Mouse (Mus musculus): Measurements from ENCODE around the gene Map3k1.

The Map3k1 gene

GRCm38 (mm10) chr13:111808637-111809465 lies at the start of gene Map3k1:
TSS of gene Map3k1 (minus strand) at chr13:111808993.
- peak; percentile 47 for DNase-seq (ENCODE audit: low read depth, low spot score)

DNA sequence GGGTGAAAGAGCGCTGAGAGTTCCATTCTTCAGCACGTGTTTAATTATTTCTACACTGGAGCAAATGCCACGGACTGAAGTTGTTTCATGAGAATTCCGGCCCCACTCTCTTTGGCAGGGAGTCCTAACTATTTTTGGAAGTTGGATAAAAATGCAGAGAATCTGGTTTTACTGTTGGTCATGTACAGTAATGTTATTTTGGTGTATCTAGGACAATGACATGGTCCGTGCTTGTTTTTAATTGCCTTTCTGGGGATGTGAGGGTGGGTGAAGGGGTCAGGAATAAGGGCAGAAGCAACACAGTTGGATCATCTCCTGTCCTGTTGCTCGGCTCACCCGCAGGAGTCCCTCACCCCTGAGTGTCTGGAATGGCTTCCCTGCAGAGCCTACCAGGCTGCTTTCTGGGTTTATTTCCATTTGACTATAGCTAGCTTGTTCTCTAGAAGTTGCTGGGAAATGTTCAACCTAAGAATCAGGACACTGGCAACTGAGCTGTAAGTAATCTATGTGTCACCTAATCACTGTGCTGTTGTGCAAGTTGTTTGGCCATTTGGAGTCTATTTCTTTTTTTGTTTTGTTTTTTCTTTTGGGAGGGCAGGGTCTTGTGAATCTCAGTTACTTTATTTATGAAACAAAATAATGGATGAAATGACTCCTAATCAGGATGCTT lies 48.1 kb upstream of the Map3k1 start:
- no peak for DNase-seq (ENCODE audit: low read depth, low spot score)

- DNase-seq (ENCODE audit: low read depth, low spot score) = no peak
These were observed 47.4 kb upstream of the Map3k1 start for GRCm38 (mm10) chr13:111856232-111856631.

DNA sequence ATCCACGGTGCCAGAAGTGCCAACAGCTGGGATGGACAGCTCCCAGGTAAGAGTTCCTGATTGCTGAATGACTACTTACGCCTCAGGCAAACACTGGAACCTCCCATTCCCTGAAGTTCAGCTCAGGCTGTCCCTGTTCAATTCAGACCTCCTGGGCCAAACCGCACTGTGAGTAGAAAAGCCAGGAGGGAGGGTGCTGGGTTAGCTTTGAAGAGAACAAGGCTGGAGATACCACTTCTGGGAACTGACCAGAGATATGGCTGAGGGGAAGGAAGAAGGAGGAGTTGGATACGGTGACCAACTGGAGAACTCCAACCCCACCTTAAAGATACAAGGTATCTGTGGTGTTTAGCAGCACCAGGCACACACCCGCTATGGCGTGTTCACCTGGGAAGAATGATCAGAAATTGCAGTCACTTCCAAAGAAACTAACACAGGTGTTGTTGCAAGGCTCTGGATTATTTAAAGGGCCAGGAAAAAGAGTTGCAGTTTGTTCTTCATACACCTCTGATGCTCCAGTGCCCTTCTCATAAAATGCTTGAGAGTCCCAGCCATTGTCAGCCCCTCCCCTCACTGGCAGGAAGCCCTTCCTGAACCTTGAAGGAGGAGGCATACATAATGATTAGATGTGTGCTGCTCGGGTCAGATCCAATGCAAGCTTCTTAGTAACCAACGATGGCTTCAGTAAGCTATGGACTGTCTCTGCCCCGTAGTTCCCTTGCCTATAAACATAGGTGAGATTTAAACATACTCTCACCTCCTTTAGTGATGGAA lies 43.8 kb upstream of the Map3k1 start:
- no peak for DNase-seq (ENCODE audit: low read depth, low spot score)

DNA sequence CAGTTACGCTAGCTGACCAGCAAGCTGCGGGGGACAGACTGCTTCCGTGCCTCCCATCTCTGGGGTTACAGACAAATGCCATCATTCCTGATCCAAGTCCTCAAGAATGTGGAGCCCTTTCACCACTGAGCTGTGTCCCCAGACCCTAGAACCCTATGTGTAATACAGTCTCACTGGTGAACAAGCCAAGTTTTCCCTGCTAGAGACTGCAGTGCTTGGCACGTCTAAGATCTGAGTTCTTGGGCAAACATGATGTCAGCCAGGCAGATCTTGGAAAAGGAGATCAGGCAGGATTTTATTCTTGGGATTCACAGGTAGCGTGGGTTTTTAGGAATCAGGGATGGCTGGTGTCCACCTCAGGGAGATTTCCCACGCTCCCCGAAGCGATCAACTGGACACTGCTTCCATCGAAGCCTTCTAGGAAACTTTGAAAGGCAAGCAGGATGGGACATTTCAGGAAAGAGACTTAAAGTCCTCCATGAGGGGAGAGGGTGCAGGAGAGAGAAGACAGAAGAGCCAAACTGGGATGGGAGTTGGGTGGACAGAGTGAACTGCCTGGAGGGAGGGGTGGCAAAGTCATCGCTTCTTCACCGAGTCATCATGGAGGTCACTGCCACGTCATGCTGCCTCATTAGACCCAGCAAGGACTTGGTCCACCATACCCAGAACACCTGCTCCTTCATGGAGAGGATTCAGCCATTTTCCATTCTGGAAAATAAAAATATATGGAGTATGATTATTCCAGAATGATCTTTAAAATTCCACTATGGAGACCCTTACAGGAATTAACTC lies 41.4 kb upstream of the Map3k1 start:
- no peak for DNase-seq (ENCODE audit: low read depth, low spot score)

GRCm38 (mm10) chr13:111845471-111845870 lies 36.7 kb upstream of the Map3k1 start:
- peak; percentile 8 for DNase-seq (ENCODE audit: low read depth, low spot score)

GRCm38 (mm10) chr13:111844313-111844712 lies 35.5 kb upstream of the Map3k1 start:
- DNase-seq (ENCODE audit: low read depth, low spot score) = peak; percentile 8

DNA sequence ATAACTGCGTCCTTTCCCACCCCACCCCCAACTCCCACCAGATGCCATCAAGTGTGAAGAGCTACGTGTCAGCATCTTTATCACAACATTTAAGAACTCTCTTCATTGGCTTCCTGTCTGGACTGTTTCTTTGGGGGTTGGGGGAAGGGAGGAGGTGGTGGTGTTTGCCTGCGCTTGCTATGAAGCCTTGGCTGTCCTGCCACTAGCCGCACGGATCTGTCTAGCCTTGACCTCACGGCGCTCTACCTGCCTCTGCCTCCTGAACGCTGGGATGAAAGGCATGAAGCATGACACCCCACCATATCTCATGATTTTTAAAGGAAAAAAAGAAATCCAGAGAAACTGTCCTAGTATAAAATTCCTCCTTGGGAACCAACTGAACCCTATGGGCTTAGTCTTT lies 27.0 kb upstream of the Map3k1 start:
- no peak for DNase-seq (ENCODE audit: low read depth, low spot score)

DNA sequence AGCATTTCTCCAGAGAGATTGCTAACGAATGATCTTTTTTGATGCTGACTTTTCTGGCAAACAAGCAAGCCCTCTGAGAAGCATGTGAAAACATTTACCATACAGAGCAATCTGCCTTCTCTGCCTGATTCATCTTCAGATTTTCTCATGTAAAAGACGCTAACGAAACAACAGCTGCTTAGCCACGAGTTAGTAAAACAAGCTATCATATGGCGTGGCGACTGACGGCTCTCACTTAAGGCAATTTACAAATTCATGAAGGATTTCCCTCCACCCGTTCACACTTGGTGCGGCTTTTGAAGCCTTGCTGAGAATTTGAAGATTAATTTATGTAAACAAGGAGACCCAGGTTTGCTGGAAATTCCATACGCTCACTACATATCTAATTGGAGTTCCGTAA lies 25.8 kb upstream of the Map3k1 start:
- DNase-seq (ENCODE audit: low read depth, low spot score) = no peak

- DNase-seq (ENCODE audit: low read depth, low spot score) = peak; percentile 33
These were observed 20.7 kb upstream of the Map3k1 start for GRCm38 (mm10) chr13:111829473-111829872.

- DNase-seq (ENCODE audit: low read depth, low spot score) = no peak
These were observed 18.7 kb upstream of the Map3k1 start for GRCm38 (mm10) chr13:111827481-111827880.

GRCm38 (mm10) chr13:111824178-111824577 lies 15.4 kb upstream of the Map3k1 start:
- DNase-seq (ENCODE audit: low read depth, low spot score) = no peak

GRCm38 (mm10) chr13:111821727-111822375 lies 13.1 kb upstream of the Map3k1 start:
- no peak for DNase-seq (ENCODE audit: low read depth, low spot score)

- no peak for DNase-seq (ENCODE audit: low read depth, low spot score)
These were observed 11.0 kb upstream of the Map3k1 start for GRCm38 (mm10) chr13:111819618-111820385.

GRCm38 (mm10) chr13:111819106-111819505 lies 10.3 kb upstream of the Map3k1 start:
- no peak for DNase-seq (ENCODE audit: low read depth, low spot score)

- no peak for DNase-seq (ENCODE audit: low read depth, low spot score)
These were observed 9.6 kb upstream of the Map3k1 start for GRCm38 (mm10) chr13:111818216-111818903.

- DNase-seq (ENCODE audit: low read depth, low spot score) = no peak
These were observed 9.0 kb upstream of the Map3k1 start for GRCm38 (mm10) chr13:111817773-111818172.

GRCm38 (mm10) chr13:111816431-111816830 lies 7.6 kb upstream of the Map3k1 start:
- no peak for DNase-seq (ENCODE audit: low read depth, low spot score)

GRCm38 (mm10) chr13:111815486-111815885 lies 6.7 kb upstream of the Map3k1 start:
- DNase-seq (ENCODE audit: low read depth, low spot score) = no peak

- DNase-seq (ENCODE audit: low read depth, low spot score) = peak; percentile 55
These were observed 6.2 kb upstream of the Map3k1 start for GRCm38 (mm10) chr13:111815017-111815416.

All from ES-CJ7 (cell line).